Mouse (Mus musculus) right cerebral cortex, postnatal 36 days (tissue): ENCODE measurements at regions not wholly inside any gene's neighbourhood (a gene's known extent, or its start where the extent isn't known, plus 50 kb on each side); places are given as distances from the start of the nearest gene placed in this dataset.
"Not testable (repeated sequence)": the region's sequence is repeated elsewhere in the genome, so short reads cannot be mapped to it uniquely, and the experiment has no call there.

Experiments
- DNase-seq, 2 experiments: peaks; one replicate each; pipeline ENCODE4 v3.0.0; 2022; ENCODE audit warnings: low spot score in 2 of 2, mixed read lengths in 1 of 2

- DNase-seq: no peak
Observed at GRCm38 (mm10) chr10:56783941-56784340, 406.8 kb downstream of the Gja1 start.

- DNase-seq: no peak
Observed at GRCm38 (mm10) chr10:56788081-56788480, 411.0 kb downstream of the Gja1 start.

- no peak for DNase-seq
Observed at GRCm38 (mm10) chr10:56793074-56793473, 415.9 kb downstream of the Gja1 start.

- no peak for DNase-seq
Observed at GRCm38 (mm10) chr10:56795396-56795795, 418.3 kb downstream of the Gja1 start.

- DNase-seq: no peak
Observed at GRCm38 (mm10) chr10:56799307-56799706, 422.2 kb downstream of the Gja1 start.

- DNase-seq: no peak
Observed at GRCm38 (mm10) chr10:56799745-56800144, 422.6 kb downstream of the Gja1 start.

GRCm38 (mm10) chr10:56809006-56809405 is 431.9 kb downstream of the Gja1 start:
- DNase-seq: no peak

GRCm38 (mm10) chr10:56822158-56822557 is 445.0 kb downstream of the Gja1 start:
- DNase-seq: no peak

- no peak for DNase-seq
Observed at GRCm38 (mm10) chr10:56831331-56831730, 454.2 kb downstream of the Gja1 start.

- DNase-seq: no peak
Observed at GRCm38 (mm10) chr10:56831966-56832365, 454.8 kb downstream of the Gja1 start.

GRCm38 (mm10) chr10:56836130-56836529 is 459.0 kb downstream of the Gja1 start:
- DNase-seq: no peak

- DNase-seq: peak in 1 of 2 experiments; percentile 10
Observed at GRCm38 (mm10) chr10:56839006-56839495, 461.9 kb downstream of the Gja1 start.

GRCm38 (mm10) chr10:56839545-56839944 is 462.4 kb downstream of the Gja1 start:
- peak in 1 of 2 experiments; percentile 6 for DNase-seq

- no peak for DNase-seq
Observed at GRCm38 (mm10) chr10:56840732-56841131, 463.6 kb downstream of the Gja1 start.

- no peak for DNase-seq
Observed at GRCm38 (mm10) chr10:56841486-56841885, 464.4 kb downstream of the Gja1 start.

- no peak for DNase-seq
Observed at GRCm38 (mm10) chr10:56841973-56842372, 464.8 kb downstream of the Gja1 start.

GRCm38 (mm10) chr10:56852484-56852883 is 475.4 kb downstream of the Gja1 start:
- DNase-seq: no peak

- no peak for DNase-seq
Observed at GRCm38 (mm10) chr10:56856186-56856585, 479.1 kb downstream of the Gja1 start.

- DNase-seq: no peak
Observed at GRCm38 (mm10) chr10:56879744-56880143, 502.6 kb downstream of the Gja1 start.

GRCm38 (mm10) chr10:56880154-56880591 is 503.0 kb downstream of the Gja1 start:
- no peak for DNase-seq

GRCm38 (mm10) chr10:56884456-56885410 is 507.6 kb downstream of the Gja1 start:
- peak in 1 of 2 experiments; percentile 36 for DNase-seq

GRCm38 (mm10) chr10:56891530-56891929 is 514.4 kb downstream of the Gja1 start:
- DNase-seq: not testable (repeated sequence)

- no peak for DNase-seq
Observed at GRCm38 (mm10) chr10:56892666-56893209, 515.6 kb downstream of the Gja1 start.
